Mouse (Mus musculus) intestine, postnatal 0 days (tissue): ENCODE data around the gene Inhba. TPM values are rescaled to one million over a fixed set of nuclear protein-coding genes. Genes with fewer than 3 reads are reported as not detected.

Source experiments
- ATAC-seq: fragments of 200-750 bp; cut with Nextera tagmentation; 2 replicates; pipeline ENCODE4 v1.8.0; 2017; ENCODE audit warnings: mild to moderate bottlenecking, moderate TSS enrichment, moderate library complexity
- H3K27ac ChIP-seq: fragments of 300-500 bp; sonication (generic); 2 replicates; pipeline ENCODE4 v1.5.1; 2014; ENCODE audit warnings: mild to moderate bottlenecking, low read depth, low read length, moderate library complexity
- H3K27me3 ChIP-seq: fragments of 300-500 bp; sonication (generic); replicated peaks from 2 replicates; pipeline ENCODE4 v1.6.1; 2014; ENCODE audit warnings: low read length, mixed read lengths; ENCODE audit not compliant: control insufficient read depth, insufficient read depth
- H3K36me3 ChIP-seq: fragments of 300-500 bp; sonication (generic); 2 replicates; pipeline ENCODE4 v1.6.1; 2014; ENCODE audit warnings: mild to moderate bottlenecking, moderate library complexity; ENCODE audit not compliant: control insufficient read depth, insufficient read depth
- H3K4me1 ChIP-seq: fragments of 300-500 bp; sonication (generic); replicated peaks from 2 replicates; pipeline ENCODE4 v1.6.1; 2014; ENCODE audit warnings: antibody characterized with exemption, low read length, mixed read lengths; ENCODE audit not compliant: control insufficient read depth, insufficient read depth
- H3K4me2 ChIP-seq: fragments of 300-500 bp; sonication (generic); replicated peaks from 2 replicates; pipeline ENCODE4 v1.6.1; 2014; ENCODE audit warnings: low read depth, mild to moderate bottlenecking, moderate library complexity
- H3K4me3 ChIP-seq: fragments of 300-500 bp; sonication (generic); 2 replicates; pipeline ENCODE4 v1.5.1; 2014; ENCODE audit warnings: low read depth, low read length
- H3K9ac ChIP-seq: fragments of 300-500 bp; sonication (generic); 2 replicates; pipeline ENCODE4 v1.6.1; 2014; ENCODE audit warnings: mild to moderate bottlenecking, low read depth, low read length
- H3K9me3 ChIP-seq: fragments of 300-500 bp; sonication (generic); 2 replicates; pipeline ENCODE4 v1.6.1; 2016; ENCODE audit warnings: mixed run types; ENCODE audit not compliant: control insufficient read depth
- CTCF ChIP-seq: sonication (generic); IDR thresholded peaks from 2 replicates; pipeline ENCODE4 v1.5.1; 2016; ENCODE audit warnings: low read depth, mild to moderate bottlenecking, control low read depth, antibody characterized with exemption, moderate library complexity
- WGBS: fragments of 180-500 bp; shearing (Covaris S2); extraction: QIAGEN DNeasy Blood & Tissue Kit; methylation state at CpG from one replicate; pipeline ENCODE4 v1.1.7; 2014; 5-methylcytosine and 5-hydroxymethylcytosine counted together
- polyA plus RNA-seq: library from polyadenylated mRNA; unstranded; fragments of >200 nt; fragmentation: Nextera tagmentation; extraction: Ambion mirVana; gene quantifications from 2 replicates; pipeline ENCODE4 v1.2.1, GENCODE M21; 2015

Inhba gene
- polyA plus RNA-seq, 1 experiment from 2014 or later, result 3.1 TPM

DNA sequence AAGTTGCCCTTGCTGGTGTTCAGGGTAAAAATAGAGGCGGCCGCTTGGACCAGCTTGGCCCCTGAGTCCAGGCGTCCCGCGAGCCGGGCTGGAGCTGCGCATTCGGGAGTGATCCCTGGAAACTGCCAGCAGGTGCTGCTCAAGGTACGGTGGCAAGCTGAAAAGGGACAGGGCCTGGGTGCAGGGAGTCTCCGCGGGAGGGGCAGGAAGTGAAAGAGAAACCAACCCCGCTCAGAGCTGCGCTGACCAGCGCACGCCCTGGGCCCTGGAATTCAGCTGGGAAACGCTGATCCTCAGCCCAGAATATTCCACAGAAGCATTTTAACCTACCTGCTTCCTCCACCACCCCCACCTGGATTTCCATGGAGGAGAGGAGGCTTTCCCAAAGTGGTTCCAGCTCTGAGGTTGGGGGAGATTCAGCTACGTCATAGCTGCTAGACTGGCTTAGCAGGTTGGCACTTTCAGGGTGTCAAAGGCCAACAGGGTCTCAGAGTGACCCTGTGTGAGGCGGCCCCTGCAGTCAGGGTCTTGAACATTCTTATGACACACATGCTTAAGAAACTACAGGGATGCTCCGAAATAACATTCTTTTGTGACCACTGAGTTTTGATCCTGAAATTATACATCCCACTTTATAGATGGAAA is 714 bp downstream of the Inhba start:
- ATAC-seq, result peak; percentile 99
- peak overlapping the region; percentile 93 for H3K4me2 ChIP-seq
- H3K27me3 ChIP-seq, result peaks cover 5% of the 10 kb centered on the region; the same call in 1 of the 2 replicates
- H3K9ac ChIP-seq, result peak overlapping the region; percentile 38; the same call in 1 of the 2 replicates
- 8% methylated on average over 19 of the region's 19 CpGs for WGBS
- no peak overlapping the region for H3K27ac ChIP-seq
- peak; percentile 92 for TF ChIP-seq CTCF
- no peaks in the 10 kb centered on the region for H3K9me3 ChIP-seq
- H3K36me3 ChIP-seq, result no peaks in the 10 kb centered on the region
- H3K4me3 ChIP-seq, result peak overlapping the region; percentile 51
- H3K4me1 ChIP-seq, result no peaks in the 10 kb centered on the region

GRCm38 (mm10) chr13:16014166-16014565 is 2.5 kb downstream of the Inhba start:
- ATAC-seq, result no peak
- TF ChIP-seq CTCF, result no peak
- no peak overlapping the region for H3K9ac ChIP-seq
- WGBS, result 50% methylated on average over 3 of the region's 3 CpGs
- H3K36me3 ChIP-seq, result no peaks in the 10 kb centered on the region
- peaks cover 10% of the 10 kb centered on the region; the same call in 1 of the 2 replicates for H3K27me3 ChIP-seq
- H3K4me2 ChIP-seq, result no peak overlapping the region
- H3K4me1 ChIP-seq, result no peaks in the 10 kb centered on the region
- H3K27ac ChIP-seq, result no peak overlapping the region
- no peak overlapping the region for H3K4me3 ChIP-seq
- H3K9me3 ChIP-seq, result no peaks in the 10 kb centered on the region

- H3K9me3 ChIP-seq, result no peaks in the 10 kb centered on the region
- no peaks in the 10 kb centered on the region for H3K4me1 ChIP-seq
- no peaks in the 10 kb centered on the region for H3K36me3 ChIP-seq
- no peak for ATAC-seq
- WGBS, result 0% methylated on average over 2 of the region's 2 CpGs
- no peak overlapping the region for H3K4me3 ChIP-seq
- no peak for TF ChIP-seq CTCF
- H3K9ac ChIP-seq, result no peak overlapping the region
- H3K27ac ChIP-seq, result no peak overlapping the region
- H3K27me3 ChIP-seq, result peaks cover 10% of the 10 kb centered on the region; the same call in 1 of the 2 replicates
- H3K4me2 ChIP-seq, result no peak overlapping the region
These were observed 4.9 kb downstream of the Inhba start for GRCm38 (mm10) chr13:16016506-16016905.

DNA sequence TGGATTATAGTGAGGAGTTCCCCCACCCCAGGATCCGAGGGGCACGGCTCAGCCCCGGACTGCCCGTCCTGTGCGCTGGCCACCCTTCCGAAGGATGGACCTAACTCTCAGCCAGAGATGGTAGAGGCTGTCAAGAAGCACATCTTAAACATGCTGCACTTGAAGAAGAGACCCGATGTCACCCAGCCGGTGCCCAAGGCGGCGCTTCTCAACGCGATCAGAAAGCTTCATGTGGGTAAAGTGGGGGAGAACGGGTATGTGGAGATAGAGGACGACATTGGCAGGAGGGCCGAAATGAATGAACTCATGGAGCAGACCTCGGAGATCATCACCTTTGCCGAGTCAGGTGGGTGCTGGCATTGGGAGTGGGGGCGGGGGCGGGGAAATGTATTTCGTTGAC is 5.7 kb downstream of the Inhba start:
- H3K4me1 ChIP-seq, result no peaks in the 10 kb centered on the region
- no peak for TF ChIP-seq CTCF
- H3K4me3 ChIP-seq, result peak overlapping the region; percentile 39
- H3K36me3 ChIP-seq, result no peaks in the 10 kb centered on the region
- no peaks in the 10 kb centered on the region for H3K9me3 ChIP-seq
- H3K27me3 ChIP-seq, result peaks cover 10% of the 10 kb centered on the region; the same call in 1 of the 2 replicates
- H3K4me2 ChIP-seq, result peak overlapping the region; percentile 56
- no peak overlapping the region for H3K27ac ChIP-seq
- 2% methylated on average over 20 of the region's 20 CpGs for WGBS
- ATAC-seq, result no peak
- peak overlapping the region; percentile 34; the same call in 1 of the 2 replicates for H3K9ac ChIP-seq

DNA sequence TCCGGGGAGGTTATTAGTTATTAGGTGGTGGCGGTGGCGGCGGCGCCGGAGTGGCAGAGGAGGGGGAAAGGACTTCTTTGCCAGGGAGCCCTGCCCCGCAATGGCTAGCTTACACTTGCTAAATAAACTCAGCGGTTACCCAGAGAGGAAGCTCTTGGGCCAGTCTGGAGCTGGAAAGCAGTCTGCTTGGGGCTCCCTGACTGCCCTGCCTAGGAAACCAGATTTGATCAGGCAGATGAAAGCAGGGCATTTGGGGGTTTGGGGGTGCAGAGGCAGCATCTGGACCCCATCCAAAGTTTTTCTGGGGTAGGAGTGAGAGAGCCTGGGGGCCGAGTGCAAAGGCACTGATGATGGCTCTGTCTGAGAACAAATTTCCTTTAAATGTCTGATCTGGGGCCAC is 6.1 kb downstream of the Inhba start:
- Histone ChIP-seq H3K4me2 (peak overlapping the region; percentile 56), H3K4me3 (peak overlapping the region; percentile 39), H3K9me3 (no peaks in the 10 kb centered on the region), H3K4me1 (no peaks in the 10 kb centered on the region), H3K36me3 (no peaks in the 10 kb centered on the region), H3K27me3 (peaks cover 10% of the 10 kb centered on the region; the same call in 1 of the 2 replicates), H3K9ac (peak overlapping the region; percentile 34; the same call in 1 of the 2 replicates), H3K27ac (no peak overlapping the region)
- 4% methylated on average over 9 of the region's 9 CpGs for WGBS
- TF ChIP-seq CTCF, result no peak
- ATAC-seq, result no peak

DNA sequence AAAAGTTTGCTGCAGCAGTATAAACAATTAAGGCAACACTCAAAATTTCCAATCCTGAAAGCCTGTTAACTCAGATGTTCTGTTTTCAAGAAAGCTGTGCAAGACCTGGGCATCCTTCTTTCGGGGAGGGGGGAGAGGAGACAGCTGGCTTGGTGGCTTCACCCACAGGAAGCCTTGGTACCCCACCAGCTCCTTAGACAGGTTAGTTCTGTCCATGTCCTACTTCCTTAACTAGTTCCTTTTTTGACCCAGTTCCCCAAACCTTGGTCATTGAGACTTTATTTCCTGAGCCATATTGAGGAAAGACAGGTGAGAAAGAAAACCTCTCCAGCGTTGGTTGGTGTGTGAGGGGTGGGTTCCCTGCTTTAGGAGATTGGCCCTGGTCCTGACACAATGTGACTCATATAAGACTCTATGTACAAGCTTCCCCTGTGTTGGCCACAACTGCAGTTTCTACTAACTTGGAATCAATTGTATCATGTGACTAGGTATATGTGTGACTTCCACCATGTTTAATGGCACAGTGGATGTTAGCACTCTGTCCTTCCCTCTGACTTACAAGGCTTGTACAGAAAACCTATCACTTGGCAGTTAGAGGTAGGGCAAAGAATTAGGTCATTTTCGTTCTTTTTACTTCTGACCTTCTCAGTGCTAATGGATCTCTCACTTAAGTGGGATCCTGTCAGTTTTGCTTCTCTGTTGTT is 7.3 kb downstream of the Inhba start:
- Histone ChIP-seq H3K4me1 (no peaks in the 10 kb centered on the region), H3K4me2 (peak overlapping the region; percentile 56), H3K9ac (no peak overlapping the region), H3K36me3 (no peaks in the 10 kb centered on the region), H3K27ac (no peak overlapping the region), H3K4me3 (peak overlapping the region; percentile 39; the same call in 1 of the 2 replicates), H3K9me3 (no peaks in the 10 kb centered on the region), H3K27me3 (peaks cover 10% of the 10 kb centered on the region; the same call in 1 of the 2 replicates)
- no peak for TF ChIP-seq CTCF
- no peak for ATAC-seq
- 75% methylated on average over 3 of the region's 3 CpGs for WGBS
